Mouse (Mus musculus): ENCODE results near the gene Pcp4l1. TPM values are rescaled to one million over a fixed set of nuclear protein-coding genes. Genes with fewer than 3 reads are reported as not detected.
"Not testable (repeated sequence)": the region's sequence is repeated elsewhere in the genome, so short reads cannot be mapped to it uniquely, and the experiment has no call there.

Gene Pcp4l1
- polyA plus RNA-seq (2015; fragmentation: Nextera tagmentation; extraction: Ambion mirVana): 32.4 and 48.4 TPM in 2 replicates

GRCm38 (mm10) chr1:171195887-171196397, at the start of gene Pcp4l1:
Pcp4l1 (minus strand) TSS chr1:171196268.
- Histone ChIP-seq H3K4me2 (peak within 1 kb of the TSS; percentile 97), H3K9ac (peak within 1 kb of the TSS; percentile 55), H3K36me3 (no peaks in the 10 kb centered on the region), H3K27ac (replicated peaks) (no peak within 1 kb of the TSS), H3K9me3 (no peaks in the 10 kb centered on the region), H3K27me3 (peaks cover 37% of the 10 kb centered on the region), H3K4me1 (replicated peaks) (peaks cover 35% of the 10 kb centered on the region), H3K4me3 (peak within 1 kb of the TSS; percentile 61)
- ATAC-seq (ENCODE audit: low FRiP score, low read depth): peak; percentile 82
- WGBS: under 1% methylated on average over 33 of the region's 33 CpGs

- Histone ChIP-seq H3K4me3 (peak overlapping the region; percentile 83; the same call in 1 of the 2 replicates), H3K27ac (replicated peaks) (no peak overlapping the region), H3K9ac (no peak overlapping the region), H3K4me1 (replicated peaks) (peaks cover 29% of the 10 kb centered on the region), H3K27me3 (no peaks in the 10 kb centered on the region), H3K9me3 (no peaks in the 10 kb centered on the region), H3K4me2 (no peak overlapping the region), H3K36me3 (peaks cover 37% of the 10 kb centered on the region)
- ATAC-seq (ENCODE audit: low FRiP score, low read depth): no peak
- 95% methylated on average over 8 of the region's 8 CpGs for WGBS
Measured at GRCm38 (mm10) chr1:171245353-171245752, 49.3 kb upstream of the Pcp4l1 start.

DNA sequence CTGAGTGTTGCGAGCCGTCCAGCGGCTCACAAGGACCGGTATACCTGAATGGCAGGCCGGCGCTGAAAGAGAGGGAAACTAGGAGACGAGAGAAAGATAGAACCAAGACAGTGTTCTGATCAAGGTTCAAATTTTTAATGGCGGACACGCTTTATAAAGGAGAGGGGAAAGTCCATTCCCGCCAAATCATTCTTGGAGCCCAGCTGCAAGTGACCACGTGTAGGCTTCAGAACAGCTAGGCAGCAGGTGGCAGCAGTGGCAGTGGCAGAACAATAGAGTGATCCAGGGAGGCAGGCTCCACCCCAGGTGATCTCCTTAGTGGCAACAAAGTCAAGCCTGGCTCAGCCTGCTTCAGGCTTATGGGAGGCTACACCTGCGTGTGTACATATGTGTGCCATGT, 45.9 kb upstream of the Pcp4l1 start:
- H3K9ac ChIP-seq; ATAC-seq (ENCODE audit: low FRiP score, low read depth); H3K4me3 ChIP-seq; H3K27me3 ChIP-seq; H3K9me3 ChIP-seq; H3K4me2 ChIP-seq; H3K27ac ChIP-seq (replicated peaks): not testable (repeated sequence)
- H3K36me3 ChIP-seq: peaks cover 70% of the 10 kb centered on the region
- WGBS: 84% methylated on average over 12 of the region's 12 CpGs
- H3K4me1 ChIP-seq (replicated peaks): peaks cover 17% of the 10 kb centered on the region

DNA sequence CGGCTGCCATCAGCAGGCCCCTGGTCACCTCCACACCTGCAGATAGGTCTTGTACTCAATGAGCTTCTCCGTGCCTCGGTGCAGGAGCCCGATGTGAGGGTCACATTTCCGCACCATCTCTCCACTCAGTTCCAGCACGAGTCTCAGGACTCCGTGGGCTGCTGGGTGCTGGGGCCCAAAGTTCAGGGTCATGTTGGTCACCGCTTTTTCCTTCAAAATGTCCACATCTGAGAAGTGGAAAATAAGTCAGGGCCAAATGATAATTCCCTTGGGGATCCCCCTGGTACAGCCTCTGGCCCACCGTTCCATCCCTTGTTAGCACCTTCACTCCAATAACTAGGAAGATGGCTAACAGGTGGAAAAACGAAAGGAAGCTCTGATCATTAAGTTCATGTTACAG, 44.8 kb upstream of the Pcp4l1 start:
- no peak overlapping the region for H3K9ac ChIP-seq
- H3K4me2 ChIP-seq: no peak overlapping the region
- 95% methylated on average over 10 of the region's 10 CpGs for WGBS
- peaks cover 12% of the 10 kb centered on the region for H3K4me1 ChIP-seq (replicated peaks)
- ATAC-seq (ENCODE audit: low FRiP score, low read depth): no peak
- no peaks in the 10 kb centered on the region for H3K27me3 ChIP-seq
- H3K36me3 ChIP-seq: peaks cover 79% of the 10 kb centered on the region
- H3K4me3 ChIP-seq: no peak overlapping the region
- no peak overlapping the region for H3K27ac ChIP-seq (replicated peaks)
- H3K9me3 ChIP-seq: no peaks in the 10 kb centered on the region

DNA sequence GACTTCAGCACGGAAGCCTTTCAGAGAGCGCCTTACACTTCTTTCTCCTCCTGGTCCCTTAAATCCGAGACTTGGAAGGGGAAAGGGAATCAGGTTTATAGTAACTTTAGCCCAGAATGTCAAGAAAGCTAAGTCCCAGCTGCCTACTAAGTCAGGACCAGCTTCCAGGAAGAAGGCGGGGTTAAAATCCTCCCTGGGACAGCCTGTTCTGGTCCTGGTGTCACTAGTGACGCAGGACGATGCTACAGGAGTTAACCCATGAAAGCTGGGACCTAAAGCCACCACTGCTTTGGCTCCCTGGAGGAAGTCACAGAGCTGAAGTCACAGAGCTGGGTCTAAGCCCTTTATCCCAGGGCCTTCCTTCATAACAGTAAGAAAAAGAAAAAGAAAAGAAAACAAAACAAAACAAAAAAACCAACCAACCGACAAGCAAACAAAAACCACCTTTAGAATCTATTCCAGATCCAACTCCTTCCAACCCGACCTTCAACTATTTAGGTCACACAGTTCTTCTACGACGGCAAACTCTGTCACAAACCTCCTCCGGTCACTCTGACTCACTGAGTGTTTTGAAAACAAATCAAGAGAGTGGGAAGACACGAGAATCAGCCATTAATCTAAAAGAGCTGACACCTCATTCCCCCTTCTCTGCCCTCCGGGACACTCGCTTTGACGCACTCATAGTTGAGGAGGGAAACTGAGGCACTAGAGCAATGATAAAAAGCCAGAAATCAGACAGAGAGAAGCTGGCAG, 44.1 kb upstream of the Pcp4l1 start:
- H3K27me3 ChIP-seq: no peaks in the 10 kb centered on the region
- 79% methylated on average over 15 of the region's 15 CpGs for WGBS
- no peak overlapping the region for H3K27ac ChIP-seq (replicated peaks)
- H3K4me3 ChIP-seq: no peak overlapping the region
- peaks cover 82% of the 10 kb centered on the region for H3K36me3 ChIP-seq
- no peak for ATAC-seq (ENCODE audit: low FRiP score, low read depth)
- H3K9ac ChIP-seq: no peak overlapping the region
- no peak overlapping the region for H3K4me2 ChIP-seq
- 0 out of 2 replicates have a peak, but pooled peaks cover 6% of the 10 kb centered on the region for H3K4me1 ChIP-seq (replicated peaks)
- no peaks in the 10 kb centered on the region for H3K9me3 ChIP-seq

GRCm38 (mm10) chr1:171238463-171238862, 42.4 kb upstream of the Pcp4l1 start:
- H3K4me3 ChIP-seq: no peak overlapping the region
- H3K4me2 ChIP-seq: no peak overlapping the region
- H3K27ac ChIP-seq (replicated peaks): no peak overlapping the region
- no peak for ATAC-seq (ENCODE audit: low FRiP score, low read depth)
- 76% methylated on average over 14 of the region's 14 CpGs for WGBS
- no peaks in the 10 kb centered on the region for H3K27me3 ChIP-seq
- no peaks in the 10 kb centered on the region for H3K9me3 ChIP-seq
- no peaks in the 10 kb centered on the region for H3K4me1 ChIP-seq (replicated peaks)
- peaks cover 83% of the 10 kb centered on the region for H3K36me3 ChIP-seq
- H3K9ac ChIP-seq: no peak overlapping the region

DNA sequence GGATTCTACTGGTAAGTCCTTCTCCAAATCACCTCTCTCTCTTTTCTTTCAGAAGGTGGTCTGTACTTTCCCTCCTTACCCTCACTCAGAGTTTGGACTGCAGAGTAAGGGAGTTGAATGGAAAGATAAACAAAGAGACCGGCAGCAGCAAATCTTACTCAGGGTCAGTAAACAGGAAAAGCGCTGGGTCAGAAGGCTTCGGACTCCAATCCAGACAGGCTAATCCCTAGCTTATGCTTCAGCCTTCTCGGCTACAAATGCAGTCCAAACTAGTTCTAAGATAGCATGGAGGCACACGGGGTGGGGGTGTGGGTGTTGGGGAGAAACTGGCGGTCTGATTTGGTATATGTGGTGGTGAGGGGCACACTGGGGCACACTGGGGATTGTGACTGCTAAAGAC, 41.4 kb upstream of the Pcp4l1 start:
- Histone ChIP-seq H3K27me3 (no peaks in the 10 kb centered on the region), H3K4me2 (no peak overlapping the region), H3K9me3 (no peaks in the 10 kb centered on the region), H3K9ac (no peak overlapping the region), H3K4me3 (no peak overlapping the region), H3K4me1 (replicated peaks) (no peaks in the 10 kb centered on the region), H3K27ac (replicated peaks) (no peak overlapping the region), H3K36me3 (peaks cover 79% of the 10 kb centered on the region)
- ATAC-seq (ENCODE audit: low FRiP score, low read depth): no peak
- 90% methylated on average over 6 of the region's 6 CpGs for WGBS

- Histone ChIP-seq H3K9ac (no peak overlapping the region), H3K4me1 (replicated peaks) (no peaks in the 10 kb centered on the region), H3K4me2 (no peak overlapping the region), H3K36me3 (peaks cover 67% of the 10 kb centered on the region), H3K9me3 (no peaks in the 10 kb centered on the region), H3K27me3 (no peaks in the 10 kb centered on the region), H3K27ac (replicated peaks) (no peak overlapping the region), H3K4me3 (no peak overlapping the region)
- ATAC-seq (ENCODE audit: low FRiP score, low read depth): no peak
- 96% methylated on average over 4 of the region's 4 CpGs for WGBS
Measured at GRCm38 (mm10) chr1:171235791-171236190, 39.7 kb upstream of the Pcp4l1 start.

- no peak for ATAC-seq (ENCODE audit: low FRiP score, low read depth)
- Histone ChIP-seq H3K9ac (no peak overlapping the region), H3K27me3 (no peaks in the 10 kb centered on the region), H3K4me2 (no peak overlapping the region), H3K36me3 (peaks cover 55% of the 10 kb centered on the region), H3K27ac (replicated peaks) (no peak overlapping the region), H3K4me3 (no peak overlapping the region), H3K4me1 (replicated peaks) (no peaks in the 10 kb centered on the region), H3K9me3 (no peaks in the 10 kb centered on the region)
- WGBS: 97% methylated on average over 4 of the region's 4 CpGs
Measured at GRCm38 (mm10) chr1:171234538-171234937, 38.5 kb upstream of the Pcp4l1 start.

DNA sequence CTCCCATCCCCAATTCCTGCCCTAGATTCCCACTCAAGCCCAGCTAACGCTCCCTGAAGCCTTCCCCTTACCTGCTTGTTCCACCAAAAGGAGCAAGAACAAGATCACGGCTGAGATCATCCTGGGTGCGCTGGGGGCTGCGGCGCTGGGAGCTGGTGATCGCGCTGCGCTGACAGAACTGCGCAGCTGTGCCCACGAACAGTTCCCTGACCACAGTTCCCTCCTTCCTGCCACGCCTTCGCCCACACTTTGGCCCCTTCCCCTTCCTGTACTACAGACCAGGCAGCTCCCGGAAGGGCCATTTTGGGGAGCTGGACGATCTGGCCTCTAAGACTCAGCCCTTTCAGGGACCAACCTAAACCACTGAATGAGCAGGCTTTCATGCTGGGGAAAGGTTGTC, 38.1 kb upstream of the Pcp4l1 start, which contains the start of gene Fcer1g:
Gene Fcer1g, minus strand, starts transcription at position 240 of the 400 bp plus-strand sequence.
- no peak within 1 kb of the TSS for H3K9ac ChIP-seq
- no peak within 1 kb of the TSS for H3K4me3 ChIP-seq
- no peaks in the 10 kb centered on the region for H3K9me3 ChIP-seq
- H3K4me2 ChIP-seq: no peak within 1 kb of the TSS
- 91% methylated on average over 14 of the region's 14 CpGs for WGBS
- H3K27ac ChIP-seq (replicated peaks): no peak within 1 kb of the TSS
- peaks cover 52% of the 10 kb centered on the region for H3K36me3 ChIP-seq
- H3K4me1 ChIP-seq (replicated peaks): no peaks in the 10 kb centered on the region
- no peak for ATAC-seq (ENCODE audit: low FRiP score, low read depth)
- H3K27me3 ChIP-seq: no peaks in the 10 kb centered on the region

DNA sequence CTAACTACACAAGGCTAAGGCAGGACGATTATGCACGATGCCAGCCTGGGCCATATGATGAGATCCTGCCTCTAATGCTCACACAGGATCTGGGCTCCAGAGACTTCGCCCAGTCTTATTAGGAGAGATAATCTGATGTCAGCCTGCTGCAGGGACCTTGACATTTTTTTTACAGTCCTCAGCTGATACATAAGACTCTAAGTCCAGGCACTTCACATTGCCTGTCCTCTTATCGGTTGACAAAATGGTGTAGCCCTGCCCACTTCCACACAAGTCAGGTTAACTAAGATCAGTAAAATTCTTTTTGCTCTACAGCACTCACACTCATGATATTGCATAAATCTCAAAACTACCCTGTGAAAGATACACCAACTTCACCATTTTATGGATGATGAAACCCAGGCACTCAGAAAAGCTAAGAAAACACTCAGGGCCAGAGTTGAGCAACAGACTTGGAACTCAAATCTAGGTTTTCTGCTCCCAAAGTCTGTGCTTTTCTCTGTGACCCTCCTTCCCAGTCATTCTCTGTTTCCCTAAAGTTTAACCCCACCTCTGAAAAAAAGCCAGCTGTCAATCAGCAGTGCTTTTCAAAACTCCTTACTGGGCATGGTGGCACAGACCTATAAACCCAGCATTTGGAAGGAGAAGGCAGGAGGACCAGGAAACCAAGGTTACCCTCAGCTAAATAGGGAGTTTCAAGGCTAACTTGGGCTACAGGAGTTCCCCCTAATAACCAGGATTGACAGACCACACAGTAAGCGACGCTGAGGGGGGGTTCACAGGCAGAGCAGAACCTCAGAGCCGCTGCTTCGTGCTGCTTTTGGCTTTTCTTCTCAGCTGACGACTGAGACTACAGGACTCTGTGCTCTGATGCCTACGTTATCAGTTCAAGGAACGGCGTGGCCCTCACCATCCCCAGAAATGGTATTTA, 37.0 kb upstream of the Pcp4l1 start:
- H3K36me3 ChIP-seq: peaks cover 41% of the 10 kb centered on the region
- H3K4me3 ChIP-seq: no peak overlapping the region
- H3K9me3 ChIP-seq: no peaks in the 10 kb centered on the region
- ATAC-seq (ENCODE audit: low FRiP score, low read depth): no peak
- WGBS: 90% methylated on average over 12 of the region's 12 CpGs
- H3K27me3 ChIP-seq: no peaks in the 10 kb centered on the region
- H3K9ac ChIP-seq: no peak overlapping the region
- H3K4me2 ChIP-seq: no peak overlapping the region
- no peaks in the 10 kb centered on the region for H3K4me1 ChIP-seq (replicated peaks)
- H3K27ac ChIP-seq (replicated peaks): no peak overlapping the region

DNA sequence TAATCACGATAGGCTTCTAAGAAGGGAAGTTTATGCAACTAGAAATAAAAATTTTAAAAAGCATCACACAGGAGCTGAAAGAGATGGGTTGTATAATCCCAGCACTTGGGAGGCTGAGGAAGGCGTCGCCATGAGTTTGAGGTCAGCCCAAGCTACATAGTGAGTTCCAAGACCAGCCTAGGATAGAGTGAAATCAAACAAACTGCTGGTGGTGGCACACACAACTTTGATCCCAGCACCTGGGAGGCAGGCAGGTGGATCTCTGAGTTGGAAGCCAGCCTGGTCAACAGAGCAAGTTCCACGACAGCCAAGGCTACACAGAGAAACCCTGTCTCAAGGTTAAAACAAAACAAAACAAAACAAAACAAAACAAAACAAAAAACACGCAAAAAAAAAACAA, 36.3 kb upstream of the Pcp4l1 start:
- no peak overlapping the region for H3K27ac ChIP-seq (replicated peaks)
- WGBS: 85% methylated on average over 5 of the region's 5 CpGs

More for the DNA sequence above, 36.3 kb upstream of the Pcp4l1 start:
- peaks cover 34% of the 10 kb centered on the region for H3K36me3 ChIP-seq
- H3K4me2 ChIP-seq: no peak overlapping the region
- no peak overlapping the region for H3K9ac ChIP-seq
- H3K4me1 ChIP-seq (replicated peaks): no peaks in the 10 kb centered on the region
- no peak for ATAC-seq (ENCODE audit: low FRiP score, low read depth)
- H3K27me3 ChIP-seq: no peaks in the 10 kb centered on the region
- H3K9me3 ChIP-seq: no peaks in the 10 kb centered on the region
- no peak overlapping the region for H3K4me3 ChIP-seq

Measured in hindbrain, embryonic 15.5 days (tissue).